Mouse (Mus musculus) erythroblast, embryonic 14.5 days (primary cell): ENCODE results near the gene Rnf103. TPM values are rescaled to one million over a fixed set of nuclear protein-coding genes. Genes with fewer than 3 reads are reported as not detected.

ENCODE experiments used
- H3K27me3 ChIP-seq: 2 replicates; pipeline ENCODE4 v1.6.1; 2012; ENCODE audit warnings: inconsistent platforms; ENCODE audit not compliant: control insufficient read depth
- H3K36me3 ChIP-seq: 2 replicates; pipeline ENCODE4 v1.6.1; 2012; ENCODE audit warnings: mild to moderate bottlenecking, inconsistent platforms; ENCODE audit not compliant: control insufficient read depth
- H3K4me1 ChIP-seq: 2 replicates; pipeline ENCODE4 v1.6.1; 2012; ENCODE audit warnings: inconsistent platforms; ENCODE audit not compliant: control insufficient read depth
- H3K4me3 ChIP-seq: replicated peaks from 2 replicates; pipeline ENCODE3; 2012; ENCODE audit warnings: moderate library complexity, mild to moderate bottlenecking, inconsistent platforms
- H3K9me3 ChIP-seq: 2 replicates; pipeline ENCODE4 v1.6.1; 2012; ENCODE audit warnings: low read length, inconsistent platforms, mixed read lengths; ENCODE audit not compliant: control insufficient read depth
- GATA1 ChIP-seq: IDR thresholded peaks from 2 replicates; pipeline ENCODE4 v1.6.1; 2012; ENCODE audit warnings: low read length, inconsistent platforms, mixed read lengths
- TAL1 ChIP-seq: IDR thresholded peaks from 3 replicates; pipeline ENCODE4 v1.6.1; 2012; ENCODE audit warnings: low read length, inconsistent platforms, mixed read lengths
- polyA plus RNA-seq: library from polyadenylated mRNA; stranded (reverse); fragments of >175 nt; gene quantifications from 2 replicates; pipeline ENCODE4 v1.2.3, GENCODE M21; 2012

Rnf103 gene
- polyA plus RNA-seq, 1 experiment: 0.36 TPM

DNA sequence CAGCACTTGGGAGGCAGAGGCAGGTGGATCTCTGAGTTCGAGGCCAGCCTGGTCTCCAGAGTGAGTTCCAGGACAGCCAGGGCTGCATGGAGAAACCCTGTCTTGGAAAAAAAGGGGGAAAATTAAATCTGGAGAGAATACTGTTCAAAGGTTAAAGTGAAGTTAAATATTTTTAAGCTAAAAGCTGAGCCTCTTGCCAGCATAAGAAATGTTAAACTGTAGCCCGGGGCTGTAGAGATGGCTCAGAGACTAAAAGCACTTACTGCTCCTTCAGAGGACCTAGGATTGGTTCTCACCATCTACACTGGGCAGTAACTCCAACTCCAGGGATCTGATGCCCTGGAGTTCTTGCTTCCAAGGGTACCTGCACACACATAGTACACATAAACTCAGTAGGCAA, 63.1 kb downstream of the Rnf103 start:
- no peak for TF ChIP-seq TAL1
- TF ChIP-seq GATA1: no peak
- Histone ChIP-seq H3K4me3 (no peak overlapping the region), H3K4me1 (peaks cover 8% of the 10 kb centered on the region), H3K36me3 (peaks cover 47% of the 10 kb centered on the region), H3K27me3 (no peaks in the 10 kb centered on the region), H3K9me3 (no peaks in the 10 kb centered on the region)

Other genes starting within 250 kb of the Rnf103 start
- gene Krcc1, start 222.2 kb upstream of the Rnf103 start, polyA plus RNA-seq: 2.8 and 3.3 TPM in 2 replicates
- not detected in 2 replicates for gene Smyd1, start 171.7 kb upstream of the Rnf103 start, polyA plus RNA-seq
- gene Cd8b1, start 171.1 kb upstream of the Rnf103 start, polyA plus RNA-seq: not detected in 2 replicates
- not detected in 2 replicates for gene Cd8a, start 120.5 kb upstream of the Rnf103 start, polyA plus RNA-seq
- gene Rmnd5a, start 53.3 kb upstream of the Rnf103 start, polyA plus RNA-seq: 1.1 TPM in 2 replicates
- 2.8 and 4.9 TPM in 2 replicates for gene Chmp3, start 49.9 kb downstream of the Rnf103 start, polyA plus RNA-seq
- 0.45 and 0.69 TPM in 2 replicates for gene Kdm3a, start 139.1 kb downstream of the Rnf103 start, polyA plus RNA-seq
- gene Reep1, start 213.7 kb downstream of the Rnf103 start, polyA plus RNA-seq: 0.01 TPM in 1 of 2 replicates, not detected in the other